ENCODE assay signal across 8 mouse cellular contexts in the genomic region with DNA sequence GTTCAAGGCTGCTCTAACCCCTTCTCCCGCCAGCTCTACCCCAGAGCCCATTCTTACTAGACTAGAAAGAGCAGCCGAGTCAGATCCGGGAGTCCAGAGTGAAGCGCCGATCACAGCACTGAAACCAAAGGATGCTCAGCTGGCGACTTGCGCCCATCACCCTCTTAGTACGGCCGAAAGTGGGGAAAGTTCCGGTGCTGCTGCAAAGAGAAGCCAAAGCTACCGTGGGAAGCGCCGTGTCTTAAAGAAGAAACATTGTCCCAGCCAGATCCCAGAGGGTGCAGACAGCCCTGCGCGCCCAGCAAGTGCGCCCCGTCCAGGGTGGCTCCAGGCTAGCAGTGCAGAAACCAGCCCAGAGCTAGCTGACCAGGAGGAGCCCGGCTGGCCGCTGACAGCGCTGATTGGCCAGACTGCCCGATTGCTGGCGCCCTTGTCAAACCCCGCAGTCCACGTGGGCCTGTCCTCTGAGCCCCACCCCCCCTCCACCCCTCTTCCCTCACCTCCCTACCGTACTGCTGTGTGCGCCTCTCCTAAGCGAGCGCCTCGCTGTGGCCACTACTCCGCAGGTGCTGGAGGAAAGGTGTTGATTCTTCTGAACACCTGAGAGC. TPM values are rescaled to one million over a fixed set of nuclear protein-coding genes. Genes with fewer than 3 reads are reported as not detected.
DNase-seq lines count a peak whose midpoint lies in the region; ATAC-seq and TF ChIP-seq lines count a peak whose summit lies in the region.

Gene Fam19a4, minus strand, starts transcription at position 340 of the 608 bp plus-strand sequence.

- H3K9ac ChIP-seq in hindbrain, embryonic 13.5 days: peak within 1 kb of the TSS; percentile 60
- no peak within 1 kb of the TSS for H3K9ac ChIP-seq in liver, embryonic 14.5 days (replicated peaks)
- peak within 1 kb of the TSS; percentile 55 for H3K9ac ChIP-seq in neural tube, embryonic 13.5 days

- ATAC-seq in hindbrain, embryonic 13.5 days (ENCODE audit: low FRiP score): peak; percentile 85
- no peak for ATAC-seq in liver, embryonic 14.5 days (ENCODE audit: insufficient read depth)
- peak; percentile 86 for ATAC-seq in neural tube, embryonic 13.5 days (ENCODE audit: low read depth)

- TF ChIP-seq EP300 in liver, embryonic 14.5 days (IDR thresholded peaks at IDR 0.05; ENCODE audit: low read depth): no peak

- peak within 1 kb of the TSS; percentile 69 for H3K4me2 ChIP-seq in hindbrain, embryonic 13.5 days
- peak within 1 kb of the TSS; percentile 34; the same call in 1 of the 2 replicates for H3K4me2 ChIP-seq in liver, embryonic 14.5 days (ENCODE audit: low read depth)
- peak within 1 kb of the TSS; percentile 73 for H3K4me2 ChIP-seq in neural tube, embryonic 13.5 days

- H3K36me3 ChIP-seq in hindbrain, embryonic 13.5 days: no peaks in the 10 kb centered on the region
- no peaks in the 10 kb centered on the region for H3K36me3 ChIP-seq in liver, embryonic 14.5 days (replicated peaks; ENCODE audit: control insufficient read depth, insufficient read depth, low read depth)
- H3K36me3 ChIP-seq in neural tube, embryonic 13.5 days: no peaks in the 10 kb centered on the region

- H3K4me3 ChIP-seq in hindbrain, embryonic 13.5 days: peak within 1 kb of the TSS; percentile 42
- 0 out of 4 replicates have a peak within 1 kb of the TSS, but pooled peaks of 1 of the 2 experiments have one; percentile 8 for H3K4me3 ChIP-seq in liver, embryonic 14.5 days (ENCODE audit: insufficient read depth in 1 of 2, low read depth in 2 of 2, low read length in 2 of 2)
- peak within 1 kb of the TSS; percentile 38 for H3K4me3 ChIP-seq in neural tube, embryonic 13.5 days

- peaks cover 17% of the 10 kb centered on the region for H3K4me1 ChIP-seq in hindbrain, embryonic 13.5 days (replicated peaks)
- no peaks in the 10 kb centered on the region for H3K4me1 ChIP-seq in liver, embryonic 14.5 days (replicated peaks; ENCODE audit: control insufficient read depth in 2 of 2, insufficient read depth in 2 of 2, low read length in 1 of 2)
- H3K4me1 ChIP-seq in neural tube, embryonic 13.5 days (replicated peaks): peaks cover 22% of the 10 kb centered on the region

- WGBS in hindbrain, embryonic 13.5 days: 1% methylated on average over 30 of the region's 30 CpGs
- whole genome bisulfite sequencing in liver, embryonic 14.5 days (ENCODE audit: insufficient replicate concordance): under 1% methylated on average over 30 of the region's 30 CpGs
- WGBS in neural tube, embryonic 13.5 days: 2% methylated on average over 30 of the region's 30 CpGs

- DNase-seq in left cerebral cortex, postnatal 4 days: peak; percentile 50
- no peak for DNase-seq in left cerebral cortex, adult 11 months (ENCODE audit: low spot score)
- DNase-seq in embryo, embryonic 11 days: peak; percentile 85
- no peak for DNase-seq in liver, embryonic 14.5 days (ENCODE audit: low read depth in 3 of 3, low spot score in 3 of 3)
- no peak for DNase-seq in spleen, adult 18-20 months
- DNase-seq in gastrocnemius, postnatal 36 days: no peak

- H3K9me3 ChIP-seq in hindbrain, embryonic 13.5 days: no peaks in the 10 kb centered on the region
- H3K9me3 ChIP-seq in liver, embryonic 14.5 days (ENCODE audit: control insufficient read depth, low read length): no peaks in the 10 kb centered on the region
- H3K9me3 ChIP-seq in neural tube, embryonic 13.5 days: no peaks in the 10 kb centered on the region

- no peak for TF ChIP-seq CTCF in liver, embryonic 14.5 days (IDR thresholded peaks at IDR 0.05; ENCODE audit: low read depth)

- H3K27ac ChIP-seq in hindbrain, embryonic 13.5 days: no peak within 1 kb of the TSS
- no peak within 1 kb of the TSS for H3K27ac ChIP-seq in liver, embryonic 14.5 days
- no peak within 1 kb of the TSS for H3K27ac ChIP-seq in neural tube, embryonic 13.5 days (replicated peaks)

- H3K27me3 ChIP-seq in hindbrain, embryonic 13.5 days: peaks cover 40% of the 10 kb centered on the region
- H3K27me3 ChIP-seq in liver, embryonic 14.5 days (ENCODE audit: control insufficient read depth, insufficient read depth, low read length): no peaks in the 10 kb centered on the region; the same call in none of the 2 replicates
- peaks cover 40% of the 10 kb centered on the region for H3K27me3 ChIP-seq in neural tube, embryonic 13.5 days

- intact Hi-C loops in left cerebral cortex, postnatal 4 days (cut with DNase I): no loop called here
- intact Hi-C loops in gastrocnemius, postnatal 36 days (cut with DNase I): no loop called here

RNA-seq across cellular contexts. Expression of gene Fam19a4, which starts in this region (rescaled TPM):
- under 1 TPM; 0.50 to 0.70 TPM for total RNA-seq in left cerebral cortex, postnatal 4 days (2021)
- 2.1 and 3.4 TPM in 2 replicates for polyA plus RNA-seq in hindbrain, embryonic 13.5 days (2015; fragmentation: Nextera tagmentation; extraction: Ambion mirVana)
- not detected in 2 replicates for polyA plus RNA-seq in liver, embryonic 14.5 days (2012; rRNA removed)
- 0.04 TPM in 1 of 2 replicates, not detected in the other for polyA plus RNA-seq in liver, embryonic 14.5 days (2014; fragmentation: Nextera tagmentation; extraction: Ambion mirVana)
- polyA plus RNA-seq in neural tube, embryonic 13.5 days (2015; fragmentation: Nextera tagmentation; extraction: Ambion mirVana): 6.6 and 7.1 TPM in 2 replicates
- under 1 TPM; 0.28 to 0.49 TPM for total RNA-seq in gastrocnemius, postnatal 36 days (2021)

Comparison
In these comparisons a context has a peak if more than half of its experiments do, and no peak if none do; other contexts are left out.
1. Peak in DNase-seq in left cerebral cortex, postnatal 4 days; RNA of the gene not detected or under 1 TPM.